Mouse (Mus musculus) limb, embryonic 12.5 days (tissue): ENCODE data around the gene Sox3. TPM values are rescaled to one million over a fixed set of nuclear protein-coding genes. Genes with fewer than 3 reads are reported as not detected.

Experiments
- ATAC-seq: fragments of 200-750 bp; cut with Nextera tagmentation; 2 replicates; pipeline ENCODE4 v1.8.0; 2017; ENCODE audit warnings: low read depth, moderate TSS enrichment; ENCODE audit not compliant: insufficient number of reproducible peaks, insufficient read depth, low FRiP score, low TSS enrichment
- H3K27ac ChIP-seq: fragments of 300-500 bp; sonication (generic); 2 replicates; pipeline ENCODE4 v1.5.1; 2016; ENCODE audit warnings: mild to moderate bottlenecking, moderate library complexity
- H3K27me3 ChIP-seq: fragments of 300-500 bp; sonication (generic); 2 replicates; pipeline ENCODE4 v1.6.1; 2016; ENCODE audit warnings: mild to moderate bottlenecking, moderate library complexity
- H3K36me3 ChIP-seq: fragments of 300-500 bp; sonication (generic); 2 replicates; pipeline ENCODE4 v1.6.1; 2016; ENCODE audit warnings: mild to moderate bottlenecking, moderate library complexity
- H3K4me1 ChIP-seq: fragments of 300-500 bp; sonication (generic); replicated peaks from 2 replicates; pipeline ENCODE4 v1.6.1; 2016
- H3K4me2 ChIP-seq: fragments of 300-500 bp; sonication (generic); 2 replicates; pipeline ENCODE4 v1.6.1; 2016; ENCODE audit warnings: mild to moderate bottlenecking, moderate library complexity
- H3K4me3 ChIP-seq: fragments of 300-500 bp; sonication (generic); replicated peaks from 2 replicates; pipeline ENCODE4 v1.5.1; 2016; ENCODE audit warnings: mild to moderate bottlenecking
- H3K9ac ChIP-seq: fragments of 300-500 bp; sonication (generic); replicated peaks from 2 replicates; pipeline ENCODE4 v1.6.1; 2016; ENCODE audit warnings: mild to moderate bottlenecking, moderate library complexity
- H3K9me3 ChIP-seq: fragments of 300-500 bp; sonication (generic); 2 replicates; pipeline ENCODE4 v1.6.1; 2016; ENCODE audit warnings: mild to moderate bottlenecking, moderate library complexity
- WGBS: fragments of 180-500 bp; shearing (Covaris S2); methylation state at CpG from one replicate; pipeline ENCODE4 v1.1.7; 2016; 5-methylcytosine and 5-hydroxymethylcytosine counted together
- polyA plus RNA-seq: library from polyadenylated mRNA; unstranded; fragments of >200 nt; fragmentation: Nextera tagmentation; extraction: Ambion mirVana; gene quantifications from 2 replicates; pipeline ENCODE4 v1.2.1, GENCODE M21; 2016

Sox3 gene
- not detected in 2 replicates for polyA plus RNA-seq

GRCm38 (mm10) chrX:60892801-60893681, at the start of gene Sox3:
Sox3 (minus strand) TSS chrX:60893430.
- 0 out of 2 replicates have a peak, but pooled peaks have one; percentile 4 for ATAC-seq
- Histone ChIP-seq H3K4me2 (peak within 1 kb of the TSS; percentile 63), H3K9me3 (no peaks in the 10 kb centered on the region), H3K4me1 (no peaks in the 10 kb centered on the region), H3K4me3 (peak within 1 kb of the TSS; percentile 41), H3K9ac (no peak within 1 kb of the TSS), H3K27ac (no peak within 1 kb of the TSS), H3K27me3 (peaks cover 95% of the 10 kb centered on the region), H3K36me3 (no peaks in the 10 kb centered on the region)
- 15% methylated on average over 85 of the region's 92 CpGs for WGBS

- Histone ChIP-seq H3K27me3 (no peaks in the 10 kb centered on the region), H3K9me3 (no peaks in the 10 kb centered on the region), H3K27ac (no peak overlapping the region), H3K4me2 (no peak overlapping the region), H3K9ac (no peak overlapping the region), H3K4me1 (no peaks in the 10 kb centered on the region), H3K4me3 (no peak overlapping the region), H3K36me3 (no peaks in the 10 kb centered on the region)
- no peak for ATAC-seq
- 74% methylated on average over 3 of the region's 3 CpGs for WGBS
Observed at GRCm38 (mm10) chrX:60940225-60940624, 47.0 kb upstream of the Sox3 start.

GRCm38 (mm10) chrX:60899546-60899945, 6.3 kb upstream of the Sox3 start:
- no peak for ATAC-seq
- no peaks in the 10 kb centered on the region for H3K9me3 ChIP-seq
- H3K36me3 ChIP-seq: no peaks in the 10 kb centered on the region
- no peak overlapping the region for H3K4me3 ChIP-seq
- H3K27me3 ChIP-seq: peaks cover 54% of the 10 kb centered on the region
- H3K9ac ChIP-seq: no peak overlapping the region
- H3K27ac ChIP-seq: no peak overlapping the region
- H3K4me2 ChIP-seq: no peak overlapping the region
- no peaks in the 10 kb centered on the region for H3K4me1 ChIP-seq
- 36% methylated on average over 4 of the region's 4 CpGs for WGBS

GRCm38 (mm10) chrX:60898641-60899040, 5.4 kb upstream of the Sox3 start:
- Histone ChIP-seq H3K27me3 (peaks cover 63% of the 10 kb centered on the region), H3K36me3 (no peaks in the 10 kb centered on the region), H3K27ac (no peak overlapping the region), H3K4me1 (no peaks in the 10 kb centered on the region), H3K4me2 (no peak overlapping the region), H3K4me3 (no peak overlapping the region), H3K9me3 (no peaks in the 10 kb centered on the region), H3K9ac (no peak overlapping the region)
- no peak for ATAC-seq
- WGBS: 9% methylated on average over 18 of the region's 18 CpGs

- WGBS: 12% methylated on average over 13 of the region's 13 CpGs
Observed at GRCm38 (mm10) chrX:60896296-60896695, 3.1 kb upstream of the Sox3 start.

GRCm38 (mm10) chrX:60895416-60895815, 2.2 kb upstream of the Sox3 start:
- WGBS: 19% methylated on average over 11 of the region's 11 CpGs
- no peaks in the 10 kb centered on the region for H3K36me3 ChIP-seq
- no peak overlapping the region for H3K4me2 ChIP-seq
- no peaks in the 10 kb centered on the region for H3K4me1 ChIP-seq
- H3K27me3 ChIP-seq: peaks cover 88% of the 10 kb centered on the region
- no peak overlapping the region for H3K4me3 ChIP-seq
- no peak overlapping the region for H3K9ac ChIP-seq
- H3K9me3 ChIP-seq: no peaks in the 10 kb centered on the region
- ATAC-seq: no peak
- H3K27ac ChIP-seq: no peak overlapping the region

More at GRCm38 (mm10) chrX:60896296-60896695, 3.1 kb upstream of the Sox3 start:
- H3K27me3 ChIP-seq: peaks cover 84% of the 10 kb centered on the region
- H3K4me3 ChIP-seq: no peak overlapping the region
- ATAC-seq: no peak
- no peak overlapping the region for H3K9ac ChIP-seq
- H3K27ac ChIP-seq: no peak overlapping the region
- H3K36me3 ChIP-seq: no peaks in the 10 kb centered on the region
- H3K4me2 ChIP-seq: no peak overlapping the region
- H3K9me3 ChIP-seq: no peaks in the 10 kb centered on the region
- H3K4me1 ChIP-seq: no peaks in the 10 kb centered on the region

GRCm38 (mm10) chrX:60893720-60894543, 702 bp upstream of the Sox3 start:
- Histone ChIP-seq H3K9ac (no peak overlapping the region), H3K4me1 (no peaks in the 10 kb centered on the region), H3K4me3 (peak overlapping the region; percentile 41), H3K4me2 (peak overlapping the region; percentile 63), H3K27me3 (peaks cover 96% of the 10 kb centered on the region), H3K36me3 (no peaks in the 10 kb centered on the region), H3K9me3 (no peaks in the 10 kb centered on the region), H3K27ac (no peak overlapping the region)
- no peak for ATAC-seq
- WGBS: 16% methylated on average over 52 of the region's 59 CpGs

GRCm38 (mm10) chrX:60892098-60892800, 981 bp downstream of the Sox3 start:
- Histone ChIP-seq H3K27me3 (peaks cover 93% of the 10 kb centered on the region), H3K4me1 (no peaks in the 10 kb centered on the region), H3K9ac (no peak overlapping the region), H3K4me3 (peak overlapping the region; percentile 41), H3K36me3 (no peaks in the 10 kb centered on the region), H3K27ac (no peak overlapping the region), H3K9me3 (no peaks in the 10 kb centered on the region), H3K4me2 (peak overlapping the region; percentile 63)
- WGBS: 24% methylated on average over 54 of the region's 102 CpGs
- ATAC-seq: peak; percentile 54; the same call in 1 of the 2 replicates

GRCm38 (mm10) chrX:60891329-60892095, 1.7 kb downstream of the Sox3 start:
- H3K36me3 ChIP-seq: no peaks in the 10 kb centered on the region
- 12% methylated on average over 43 of the region's 43 CpGs for WGBS
- H3K9ac ChIP-seq: no peak overlapping the region
- no peaks in the 10 kb centered on the region for H3K9me3 ChIP-seq
- H3K4me3 ChIP-seq: peak overlapping the region; percentile 41
- no peaks in the 10 kb centered on the region for H3K4me1 ChIP-seq
- no peak for ATAC-seq
- peaks cover 93% of the 10 kb centered on the region for H3K27me3 ChIP-seq
- H3K27ac ChIP-seq: no peak overlapping the region
- H3K4me2 ChIP-seq: peak overlapping the region; percentile 63

GRCm38 (mm10) chrX:60890651-60891050, 2.6 kb downstream of the Sox3 start:
- H3K4me3 ChIP-seq: no peak overlapping the region
- no peaks in the 10 kb centered on the region for H3K9me3 ChIP-seq
- no peaks in the 10 kb centered on the region for H3K4me1 ChIP-seq
- H3K27me3 ChIP-seq: peaks cover 85% of the 10 kb centered on the region
- no peak overlapping the region for H3K4me2 ChIP-seq
- no peaks in the 10 kb centered on the region for H3K36me3 ChIP-seq
- WGBS: 16% methylated on average over 18 of the region's 18 CpGs
- no peak overlapping the region for H3K27ac ChIP-seq
- H3K9ac ChIP-seq: no peak overlapping the region
- ATAC-seq: no peak
